Mouse (Mus musculus) thymus, adult 2 months (tissue): ENCODE results near the gene Slc17a6. TPM values are rescaled to one million over a fixed set of nuclear protein-coding genes. Genes with fewer than 3 reads are reported as not detected.
"Not testable (repeated sequence)": the region's sequence is repeated elsewhere in the genome, so short reads cannot be mapped to it uniquely, and the experiment has no call there.

Experiments
- DNase-seq: peaks from one replicate; pipeline ENCODE4 v3.0.0; 2021
- H3K27ac ChIP-seq: fragments of 200-500 bp; 2 replicates; pipeline ENCODE4 v1.5.1; 2012; ENCODE audit warnings: low read length, control low read depth; ENCODE audit not compliant: control insufficient read depth, insufficient read depth
- H3K27me3 ChIP-seq: fragments of 200-500 bp; 2 replicates; pipeline ENCODE4 v1.6.1; 2012; ENCODE audit warnings: mild to moderate bottlenecking, low read length, moderate library complexity, mixed read lengths; ENCODE audit not compliant: control insufficient read depth, insufficient read depth
- H3K36me3 ChIP-seq: fragments of 200-500 bp; 2 replicates; pipeline ENCODE4 v1.6.1; 2012; ENCODE audit warnings: mild to moderate bottlenecking, low read length, moderate library complexity; ENCODE audit not compliant: control insufficient read depth, insufficient read depth
- H3K4me1 ChIP-seq: fragments of 200-500 bp; replicated peaks from 2 replicates; pipeline ENCODE4 v1.6.1; 2012; ENCODE audit warnings: low read length; ENCODE audit not compliant: control insufficient read depth, insufficient read depth
- H3K4me3 ChIP-seq: fragments of 200-500 bp; 2 replicates; pipeline ENCODE4 v1.5.1; 2012; ENCODE audit warnings: mild to moderate bottlenecking, low read length, control low read depth, moderate library complexity; ENCODE audit not compliant: control insufficient read depth, insufficient read depth
- CTCF ChIP-seq: fragments of 200-500 bp; IDR thresholded peaks from 2 replicates; pipeline ENCODE4 v1.5.1; 2012; ENCODE audit warnings: mild to moderate bottlenecking, control low read depth, low read length, moderate library complexity, borderline replicate concordance; ENCODE audit not compliant: control insufficient read depth, poor library complexity, insufficient read depth; ENCODE audit errors: extremely low read depth
- POLR2A ChIP-seq: fragments of 200-500 bp; IDR thresholded peaks from 2 replicates; pipeline ENCODE4 v1.6.1; 2012; ENCODE audit warnings: mild to moderate bottlenecking, low read length, control low read depth, moderate library complexity; ENCODE audit not compliant: control insufficient read depth, poor library complexity, insufficient read depth; ENCODE audit errors: extremely low read depth
- WGBS: fragments of 180-500 bp; shearing (Covaris S2); methylation state at CpG from one replicate; pipeline ENCODE4 v1.1.7; 2018; 5-methylcytosine and 5-hydroxymethylcytosine counted together
- polyA plus RNA-seq: library from polyadenylated mRNA; depleted of rRNA; stranded (reverse); fragments of >200 nt; gene quantifications from 2 replicates; pipeline ENCODE4 v1.2.3, GENCODE M21; 2012; rRNA removed

Gene Slc17a6
- polyA plus RNA-seq, 1 experiment = 0.18 TPM

DNA sequence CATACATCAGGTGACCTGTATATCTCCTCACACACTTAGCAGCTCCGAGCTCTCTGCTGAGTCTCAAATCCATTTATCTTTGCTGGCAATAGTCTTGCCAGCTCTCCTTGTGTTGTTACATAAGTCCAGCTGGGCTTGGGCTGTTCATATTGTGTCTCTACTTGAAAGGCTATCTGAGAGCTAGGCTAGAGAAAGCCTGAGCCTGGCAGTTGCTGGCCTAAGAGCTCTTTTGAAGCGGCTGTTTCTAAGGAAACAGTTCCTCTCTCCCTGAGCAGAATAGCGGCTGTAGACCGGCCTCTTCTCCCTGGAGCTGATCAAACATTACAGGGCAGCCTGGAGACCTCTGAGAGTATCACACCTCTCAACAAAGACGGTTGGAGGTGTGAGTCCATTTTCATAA lies 40.6 kb downstream of the Slc17a6 start:
- Histone ChIP-seq H3K36me3 (no peaks in the 10 kb centered on the region), H3K27me3 (no peaks in the 10 kb centered on the region), H3K4me3 (no peak overlapping the region), H3K27ac (no peak overlapping the region), H3K4me1 (no peaks in the 10 kb centered on the region)
- DNase-seq = no peak
- TF ChIP-seq POLR2A = no peak
- 48% methylated on average over 5 of the region's 5 CpGs for WGBS

DNA sequence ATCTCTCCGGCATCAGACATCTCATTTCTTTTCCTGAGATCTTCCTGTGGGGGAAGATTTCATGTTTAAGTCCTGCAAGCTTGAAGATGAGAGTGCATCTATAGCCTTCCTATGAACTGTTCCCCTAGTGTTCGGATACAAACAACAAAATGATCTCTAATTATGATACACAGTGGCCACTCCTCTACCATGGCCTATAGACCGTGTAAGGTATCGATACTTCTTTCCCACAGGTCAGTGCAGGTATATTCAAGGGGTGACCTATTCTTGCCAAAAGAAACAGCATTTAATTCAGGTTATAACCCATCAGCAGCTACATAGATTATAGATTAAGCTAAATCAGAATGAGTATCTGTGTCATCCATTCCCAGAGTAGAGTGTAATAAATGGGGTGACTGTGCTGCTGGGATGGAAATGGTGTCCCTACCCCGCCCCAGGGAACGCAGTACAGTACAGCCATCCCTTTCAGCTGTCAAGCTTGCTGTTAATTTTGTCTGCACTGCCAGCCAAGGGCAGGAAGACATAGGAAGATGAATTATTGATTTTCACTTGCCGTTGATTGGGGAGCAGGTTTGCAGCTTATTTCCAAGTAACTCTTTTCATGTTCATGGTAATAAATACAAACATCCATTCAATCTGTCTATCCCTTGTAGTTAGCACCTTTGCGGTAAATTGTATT lies 71.9 kb downstream of the Slc17a6 start:
- Histone ChIP-seq H3K27me3 (no peaks in the 10 kb centered on the region), H3K36me3 (no peaks in the 10 kb centered on the region), H3K4me3 (no peak overlapping the region), H3K27ac (no peak overlapping the region), H3K4me1 (no peaks in the 10 kb centered on the region)
- TF ChIP-seq CTCF (no peak), POLR2A (no peak)
- no peak for DNase-seq
- WGBS = 93% methylated on average over 8 of the region's 8 CpGs

DNA sequence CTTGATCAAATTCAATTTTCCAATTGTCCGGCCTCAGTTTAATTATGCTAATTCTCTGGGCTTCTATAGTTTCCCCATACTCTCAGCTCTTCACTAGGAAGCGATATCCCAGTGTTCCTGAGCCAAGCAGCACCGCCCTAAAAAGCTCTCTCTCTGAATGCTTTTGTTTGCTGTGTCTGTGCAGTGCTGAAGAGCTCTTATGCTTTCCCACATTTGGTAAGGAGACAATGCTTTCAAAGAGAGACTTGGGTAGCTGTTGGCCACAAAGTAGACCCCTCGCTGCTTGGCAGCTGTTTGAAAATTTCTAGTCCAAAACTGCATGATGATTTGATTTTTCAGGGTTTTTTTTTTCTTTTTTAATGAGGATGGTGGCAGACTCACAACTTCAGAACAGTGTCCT lies 72.6 kb downstream of the Slc17a6 start:
- Histone ChIP-seq H3K4me3 (no peak overlapping the region), H3K27ac (no peak overlapping the region), H3K36me3 (no peaks in the 10 kb centered on the region), H3K27me3 (no peaks in the 10 kb centered on the region), H3K4me1 (no peaks in the 10 kb centered on the region)
- DNase-seq = no peak
- WGBS = 86% methylated on average over 4 of the region's 4 CpGs
- TF ChIP-seq CTCF (no peak), POLR2A (no peak)

DNA sequence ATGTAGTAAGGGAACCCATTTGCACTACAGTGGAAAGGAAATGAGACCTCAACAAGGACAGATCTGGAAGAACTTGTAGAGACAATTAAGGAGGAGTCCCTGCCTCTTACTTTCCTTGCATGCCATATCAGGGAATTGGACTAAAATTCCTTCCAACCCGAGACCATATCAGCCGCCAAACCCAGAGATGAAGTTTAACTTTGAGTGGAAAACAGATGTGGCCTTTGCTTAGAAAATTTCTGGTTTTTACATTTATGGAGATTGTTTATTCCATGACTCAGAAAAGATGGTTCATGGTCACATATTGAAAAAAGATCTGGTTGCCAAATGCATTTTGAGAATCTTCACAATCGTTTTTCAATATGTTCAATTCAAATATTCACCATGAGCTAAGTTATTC lies 87.7 kb downstream of the Slc17a6 start:
- Histone ChIP-seq H3K36me3 (no peaks in the 10 kb centered on the region), H3K27ac (no peak overlapping the region), H3K27me3 (no peaks in the 10 kb centered on the region), H3K4me1 (no peaks in the 10 kb centered on the region), H3K4me3 (no peak overlapping the region)
- DNase-seq = no peak
- WGBS = 89% methylated on average over 3 of the region's 3 CpGs
- TF ChIP-seq CTCF (no peak), POLR2A (no peak)

DNA sequence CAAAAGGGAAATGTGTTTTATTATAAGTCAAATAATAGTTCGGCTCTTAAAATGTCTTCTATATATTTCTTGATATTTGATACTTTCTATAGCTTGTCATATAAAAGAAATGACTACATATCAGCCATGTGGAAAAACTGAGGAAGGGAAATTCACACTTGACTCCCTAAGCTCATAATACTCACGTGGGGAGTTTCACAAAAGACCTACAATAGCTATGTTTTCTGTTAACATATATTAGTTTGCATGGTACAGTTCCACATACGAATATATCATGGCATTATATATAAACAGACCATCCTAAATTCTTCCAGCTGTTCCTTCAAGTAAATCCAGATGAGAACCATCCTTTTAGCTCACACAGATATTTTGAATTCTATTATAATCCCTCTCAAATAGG lies 88.5 kb downstream of the Slc17a6 start:
- H3K36me3 ChIP-seq, H3K27ac ChIP-seq, H3K27me3 ChIP-seq, H3K4me1 ChIP-seq, DNase-seq, H3K4me3 ChIP-seq: not testable (repeated sequence)
- WGBS = 72% methylated on average over 3 of the region's 3 CpGs

DNA sequence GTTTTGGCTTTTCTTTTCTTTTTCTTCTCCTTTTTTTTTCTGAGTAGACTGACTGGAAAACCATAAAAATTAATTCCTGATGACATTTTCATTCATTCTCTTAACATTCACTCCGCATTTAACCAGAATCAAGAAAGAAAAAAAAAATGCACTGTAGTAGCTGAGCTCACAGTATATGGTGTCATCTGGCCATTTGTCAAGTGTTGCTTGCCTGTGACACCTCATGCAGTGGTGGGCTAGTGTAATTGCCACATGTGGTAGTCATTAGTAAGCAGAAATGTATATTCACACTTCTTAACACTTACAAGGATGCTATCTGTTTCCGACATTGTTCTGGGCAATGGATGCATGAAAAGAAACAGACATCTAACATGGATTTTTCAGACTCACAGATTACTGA lies 94.0 kb downstream of the Slc17a6 start:
- H3K27me3 ChIP-seq = no peaks in the 10 kb centered on the region
- 92% methylated on average over 2 of the region's 2 CpGs for WGBS
- H3K4me3 ChIP-seq = no peak overlapping the region
- H3K4me1 ChIP-seq = no peaks in the 10 kb centered on the region
- no peaks in the 10 kb centered on the region for H3K36me3 ChIP-seq
- no peak for DNase-seq
- TF ChIP-seq POLR2A (no peak), CTCF (no peak)
- no peak overlapping the region for H3K27ac ChIP-seq

Other genes with a start within 250 kb of the Slc17a6 start
- not detected in 2 replicates for gene Ano5, start 111.0 kb upstream of the Slc17a6 start, polyA plus RNA-seq
- gene Gas2, start 240.0 kb downstream of the Slc17a6 start, polyA plus RNA-seq = 2.1 and 2.4 TPM in 2 replicates
- gene Fancf, start 240.3 kb downstream of the Slc17a6 start, polyA plus RNA-seq = 15.7 and 21.6 TPM in 2 replicates